Mouse (Mus musculus) brain, embryonic 14.5 days (tissue): ENCODE measurements around the gene Rap1gap2. TPM values are rescaled to one million over a fixed set of nuclear protein-coding genes. Genes with fewer than 3 reads are reported as not detected.

Experiments used
- DNase-seq: peaks from one replicate; pipeline ENCODE4 v3.0.0-alpha.2; 2011; ENCODE audit warnings: low read depth
- CTCF ChIP-seq: fragments of 200-500 bp; IDR thresholded peaks from 2 replicates; pipeline ENCODE4 v1.5.1; 2012; ENCODE audit warnings: inconsistent platforms, mild to moderate bottlenecking, moderate library complexity, borderline replicate concordance; ENCODE audit not compliant: insufficient read depth, insufficient read length; ENCODE audit errors: extremely low read depth
- POLR2A ChIP-seq: fragments of 200-500 bp; IDR thresholded peaks from 2 replicates; pipeline ENCODE4 v1.6.1; 2012; ENCODE audit warnings: mild to moderate bottlenecking, inconsistent platforms, borderline replicate concordance; ENCODE audit not compliant: poor library complexity, insufficient read depth, insufficient read length, severe bottlenecking; ENCODE audit errors: extremely low read depth
- polyA plus RNA-seq: library from polyadenylated mRNA; depleted of rRNA; stranded (reverse); fragments of >200 nt; gene quantifications from 2 replicates; pipeline ENCODE4 v1.2.3, GENCODE M21; 2012

Rap1gap2 gene
- polyA plus RNA-seq, 1 experiment = 21.4 TPM

DNA sequence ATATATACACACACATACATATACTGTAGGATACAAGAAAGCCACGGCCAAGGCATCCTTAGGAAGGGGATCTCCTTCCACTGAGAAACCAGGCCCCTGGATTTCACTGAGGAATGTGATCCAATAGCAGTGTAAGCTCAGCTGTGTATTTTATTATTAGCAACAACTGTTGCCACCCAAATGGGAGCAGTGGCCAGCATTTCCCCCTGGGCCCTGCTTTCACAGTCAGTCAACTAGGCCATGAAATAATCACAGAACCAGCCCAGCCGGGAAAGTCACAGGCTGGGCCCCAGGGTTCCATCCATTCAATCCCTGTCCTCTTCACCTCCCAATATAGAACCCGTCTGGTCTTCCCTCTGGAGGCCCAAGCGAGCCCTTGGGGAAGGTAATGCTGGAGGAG, 162.2 kb downstream of the Rap1gap2 start:
- no peak for DNase-seq
- no peak for TF ChIP-seq POLR2A
- TF ChIP-seq CTCF = no peak

DNA sequence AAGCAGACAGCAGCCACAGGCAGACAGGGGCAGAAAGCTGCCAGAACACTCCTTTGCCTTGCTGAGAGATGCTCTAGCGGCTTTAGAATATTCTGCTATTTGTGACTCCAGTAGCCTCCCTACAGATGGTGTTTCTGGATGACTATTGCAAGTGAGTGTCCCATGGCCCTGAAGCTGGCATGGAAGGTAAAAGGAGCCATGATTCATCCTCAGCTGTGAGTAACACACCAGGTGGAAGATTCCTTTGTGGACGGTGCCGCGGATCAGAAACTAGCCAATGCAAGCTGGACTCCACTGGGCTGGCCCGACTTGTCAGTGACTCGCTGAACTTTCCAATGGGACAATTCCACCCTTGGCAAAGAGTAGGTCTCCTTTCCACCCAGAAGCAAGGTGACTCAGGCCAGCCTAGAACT, 162.7 kb downstream of the Rap1gap2 start:
- no peak for TF ChIP-seq POLR2A
- TF ChIP-seq CTCF = no peak
- peak; percentile 29 for DNase-seq

DNA sequence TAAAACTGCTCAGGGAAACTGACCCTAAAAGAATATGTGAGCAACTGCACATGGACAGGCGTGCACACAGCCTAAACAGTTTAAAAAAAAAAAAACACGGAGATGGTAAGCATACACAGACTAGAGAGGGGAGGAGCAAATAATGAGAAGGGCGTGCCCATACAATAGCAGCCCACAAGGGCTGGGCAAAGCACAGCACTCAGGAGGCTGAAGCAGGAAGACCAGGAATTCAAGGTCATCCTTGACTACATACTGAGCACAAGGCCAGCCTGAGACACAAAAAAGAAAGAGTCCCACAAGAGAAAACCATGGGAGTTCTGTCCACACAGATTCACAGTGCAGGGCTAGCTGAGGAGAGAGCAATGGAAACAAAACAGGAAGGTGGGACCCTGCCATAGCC, 165.1 kb downstream of the Rap1gap2 start:
- TF ChIP-seq CTCF (no peak), POLR2A (no peak)
- DNase-seq = no peak

DNA sequence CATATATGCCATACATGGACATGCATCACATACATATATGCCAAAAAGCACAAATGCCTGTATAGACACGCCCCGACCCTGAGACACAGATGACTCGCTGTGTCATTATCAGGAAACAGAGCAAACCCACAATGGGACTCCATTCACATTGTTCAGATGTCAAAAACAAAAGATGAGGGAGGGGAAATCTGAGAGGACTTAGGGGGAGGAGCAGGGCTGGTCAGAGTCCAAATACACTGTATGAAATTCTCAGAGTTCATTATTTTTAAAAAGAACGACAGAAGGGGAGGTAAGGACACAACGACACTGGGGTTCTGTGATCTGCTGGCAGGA, 166.8 kb downstream of the Rap1gap2 start:
- no peak for TF ChIP-seq POLR2A
- no peak for DNase-seq

DNA sequence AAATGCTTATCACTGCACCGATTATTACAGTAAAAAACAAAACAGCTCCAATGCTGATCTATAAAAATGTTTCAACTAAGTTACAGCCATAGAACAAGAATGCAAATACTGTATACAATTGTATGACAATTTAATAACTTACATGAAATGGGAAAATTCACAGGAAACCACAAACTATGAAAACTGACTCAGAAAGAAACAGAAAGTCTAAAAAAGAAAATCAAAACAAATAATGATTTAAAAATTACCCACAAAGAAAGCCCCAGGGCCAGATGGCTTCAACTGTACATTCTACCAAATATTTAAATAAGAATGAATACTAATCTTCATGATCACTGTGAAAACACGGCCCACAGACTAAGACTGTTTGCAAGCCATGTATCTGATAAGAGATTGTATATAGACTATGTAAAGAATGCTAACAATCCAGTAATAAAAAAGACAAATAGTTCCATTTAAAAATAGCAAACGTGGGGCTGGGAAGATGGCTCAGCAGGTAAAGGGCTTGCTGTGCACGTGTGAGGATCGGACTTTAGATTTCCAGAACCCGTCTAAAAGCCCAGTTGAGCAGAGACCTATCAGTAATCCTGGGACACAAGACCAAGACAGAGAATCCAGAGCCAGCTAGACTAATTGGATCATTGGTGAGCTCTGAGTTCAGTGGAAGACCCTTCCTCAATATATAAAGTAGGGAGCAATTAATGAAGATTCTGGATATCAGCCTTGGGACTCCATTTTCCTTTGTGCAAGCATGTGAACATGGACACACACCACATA, 167.4 kb downstream of the Rap1gap2 start:
- TF ChIP-seq POLR2A (no peak), CTCF (no peak)
- no peak for DNase-seq

DNA sequence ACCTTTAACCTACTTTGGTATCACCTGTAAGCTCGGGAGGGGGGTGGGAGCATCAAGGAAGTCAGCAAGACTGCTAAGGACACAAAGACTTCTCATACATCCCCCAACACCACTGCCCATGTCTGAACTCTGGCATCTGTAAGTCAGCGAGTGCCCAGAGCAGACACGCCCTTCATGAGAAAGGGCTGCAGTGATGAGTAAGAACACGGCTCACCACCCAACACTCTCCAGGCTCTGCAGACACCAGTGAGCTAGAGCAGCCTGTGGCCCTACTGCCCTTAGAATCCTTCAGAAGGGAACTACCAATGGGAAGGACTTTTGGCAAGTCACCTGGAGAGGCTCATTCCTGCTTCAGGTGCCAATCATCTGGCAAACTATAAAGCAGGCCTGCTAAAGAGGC, 168.3 kb downstream of the Rap1gap2 start:
- DNase-seq = no peak
- TF ChIP-seq POLR2A = no peak
- no peak for TF ChIP-seq CTCF

DNA sequence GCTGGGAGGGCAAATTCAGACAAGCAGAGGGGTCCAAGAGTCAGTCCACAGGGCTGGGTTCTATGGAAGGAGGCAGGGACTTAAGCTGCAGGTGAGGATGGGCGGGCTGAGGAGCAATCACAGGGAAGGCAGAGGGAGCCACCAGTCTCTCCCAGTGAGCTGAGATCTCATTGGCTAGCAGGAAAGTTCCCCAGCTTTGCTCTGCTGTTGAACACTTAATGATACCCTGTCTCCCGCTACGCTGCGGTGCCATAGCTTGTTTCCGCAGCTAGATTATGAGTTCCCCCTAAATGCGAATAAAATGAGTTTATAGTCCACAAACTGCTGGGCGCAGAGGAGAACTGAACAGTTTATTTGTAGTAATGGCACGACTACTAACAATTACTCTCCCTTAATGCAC, 170.6 kb downstream of the Rap1gap2 start:
- peak; percentile 17 for DNase-seq

DNA sequence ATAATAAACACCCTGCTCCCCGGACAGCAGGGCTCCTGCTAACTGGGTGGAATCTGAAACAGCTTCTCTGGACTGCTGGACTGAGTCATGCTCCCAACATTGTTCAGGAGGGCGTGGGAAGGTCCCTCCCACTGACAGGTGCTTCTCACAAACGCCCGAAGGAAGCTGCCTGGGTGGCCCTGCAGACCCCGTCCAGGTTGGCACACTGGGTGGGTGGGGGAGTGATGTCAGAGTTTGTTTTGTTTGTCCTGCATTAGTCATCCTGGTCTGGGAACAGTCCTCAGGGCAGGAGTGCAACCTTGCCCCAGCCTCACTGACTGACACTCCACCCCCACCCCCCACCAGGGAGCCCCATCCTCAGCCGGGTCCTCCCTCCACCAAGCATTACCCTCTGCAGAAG, 171.5 kb downstream of the Rap1gap2 start:
- TF ChIP-seq POLR2A (no peak), CTCF (no peak)

More for the DNA sequence above, 170.6 kb downstream of the Rap1gap2 start:
- no peak for TF ChIP-seq POLR2A
- no peak for TF ChIP-seq CTCF

DNA sequence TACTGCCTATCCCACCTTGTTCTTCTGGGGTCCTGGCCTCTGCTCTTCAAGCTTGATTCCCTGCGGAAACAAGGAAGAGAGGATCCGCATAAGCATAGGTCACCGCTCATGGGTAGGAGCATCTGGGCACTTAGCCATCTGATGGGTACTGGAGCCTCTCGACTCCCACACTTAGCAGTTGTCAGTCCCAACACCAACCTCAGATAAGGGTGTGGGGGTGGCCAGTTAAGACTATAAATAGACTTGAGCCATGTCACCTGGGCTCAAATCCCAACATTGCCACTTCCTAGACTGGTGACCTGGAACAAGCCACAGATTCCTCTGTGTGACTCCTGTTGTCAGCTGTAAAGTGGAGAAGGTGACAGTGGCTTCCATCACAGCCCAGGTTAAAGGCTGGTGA, 172.5 kb downstream of the Rap1gap2 start:
- DNase-seq = no peak
- no peak for TF ChIP-seq CTCF
- TF ChIP-seq POLR2A = no peak

More for the DNA sequence above, 171.5 kb downstream of the Rap1gap2 start:
- DNase-seq = no peak

DNA sequence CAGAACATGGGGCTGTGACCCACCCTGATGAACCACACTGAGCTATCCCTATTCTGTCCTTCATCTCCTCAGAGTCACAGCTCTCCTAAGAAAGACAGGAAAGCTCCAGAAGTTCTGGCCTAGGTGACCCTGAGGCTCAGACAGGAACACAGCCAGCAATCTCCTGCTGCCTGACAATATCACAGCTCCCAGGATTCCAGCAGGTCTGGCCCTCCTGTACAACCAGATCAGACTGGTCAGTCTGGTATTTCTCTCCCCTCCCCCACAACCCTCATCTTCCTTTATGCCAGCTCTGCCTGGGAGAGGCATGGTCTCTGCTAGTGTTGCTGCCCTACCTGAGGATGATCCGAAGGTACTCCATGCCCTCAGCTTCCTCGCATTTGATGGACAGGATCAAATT, 175.3 kb downstream of the Rap1gap2 start:
- no peak for DNase-seq
- TF ChIP-seq POLR2A (no peak), CTCF (no peak)

DNA sequence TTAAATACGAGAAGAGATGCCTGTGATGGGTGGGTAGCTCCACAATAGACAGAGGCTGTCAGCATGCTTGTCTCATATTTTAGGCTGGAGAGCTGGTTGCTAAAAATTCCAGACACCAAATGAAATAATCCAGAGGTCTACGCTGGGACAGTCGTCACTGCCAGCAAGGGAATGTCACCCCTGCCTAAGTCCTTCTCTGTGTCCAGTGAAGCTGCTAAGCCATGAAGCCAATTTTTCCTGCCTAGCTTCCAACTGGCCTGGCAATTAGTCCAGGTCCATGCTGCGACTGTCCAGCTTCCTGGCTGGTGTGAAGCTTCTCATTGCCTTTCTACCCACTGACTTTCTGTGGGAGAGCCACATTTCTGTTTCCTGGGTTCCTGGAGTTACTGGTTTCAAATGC, 177.7 kb downstream of the Rap1gap2 start:
- TF ChIP-seq CTCF (no peak), POLR2A (no peak)
- DNase-seq = no peak

DNA sequence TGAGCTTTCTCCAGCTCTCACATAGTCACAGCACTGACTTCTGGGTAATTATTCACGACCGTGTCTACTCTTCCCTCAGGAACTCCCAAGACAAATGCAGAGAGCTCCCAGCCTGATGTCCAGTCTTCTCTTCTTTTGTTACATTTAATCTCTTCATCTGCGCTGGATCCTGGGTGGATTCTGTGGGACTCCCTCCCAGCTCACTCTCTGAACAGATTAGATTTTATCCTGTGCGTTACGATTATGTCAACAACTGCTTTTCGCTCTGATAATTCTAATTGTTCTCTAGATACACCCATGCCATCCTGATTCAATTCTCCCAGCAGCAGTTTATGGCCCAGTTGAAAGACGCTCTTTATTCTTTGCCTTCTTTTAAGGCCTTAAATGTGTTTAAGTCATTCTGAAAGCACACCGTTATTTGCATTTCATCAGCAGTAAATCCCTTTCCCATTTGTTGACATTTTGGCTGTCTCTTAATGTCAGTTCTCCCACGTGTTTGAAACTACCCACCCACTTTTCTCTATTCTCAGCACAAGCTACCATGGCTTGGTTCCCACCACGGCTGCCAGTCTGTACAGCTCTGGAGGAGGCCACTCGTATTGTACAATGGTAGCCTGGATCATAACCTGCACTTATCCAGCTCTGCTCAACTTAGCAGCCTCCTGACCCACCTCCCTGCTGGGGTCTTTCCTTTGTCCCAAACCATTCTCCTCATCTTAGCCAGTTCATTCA, 180.8 kb downstream of the Rap1gap2 start:
- DNase-seq = peak; percentile 36

DNA sequence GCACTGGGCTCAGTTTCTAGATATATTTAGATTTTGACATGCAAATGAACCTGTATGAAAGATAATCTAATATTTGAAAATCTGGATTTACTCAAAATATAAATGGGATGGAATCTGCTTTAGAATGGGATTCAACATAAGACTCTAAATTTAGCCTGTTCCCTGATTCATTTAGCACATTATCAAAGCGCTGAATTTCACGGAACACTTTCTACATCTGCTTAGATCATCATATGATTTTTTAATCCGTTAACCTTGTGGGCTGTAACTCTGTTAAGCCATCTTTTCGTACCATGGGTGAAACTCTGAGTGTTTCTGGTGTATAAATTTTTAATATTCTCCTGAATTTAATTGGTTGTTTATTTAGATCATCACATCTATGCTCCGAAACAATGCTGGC, 184.4 kb downstream of the Rap1gap2 start:
- TF ChIP-seq CTCF (no peak), POLR2A (no peak)

More for the DNA sequence above, 180.8 kb downstream of the Rap1gap2 start:
- no peak for TF ChIP-seq CTCF
- no peak for TF ChIP-seq POLR2A

More for the DNA sequence above, 184.4 kb downstream of the Rap1gap2 start:
- no peak for DNase-seq
